In the genomic region with DNA sequence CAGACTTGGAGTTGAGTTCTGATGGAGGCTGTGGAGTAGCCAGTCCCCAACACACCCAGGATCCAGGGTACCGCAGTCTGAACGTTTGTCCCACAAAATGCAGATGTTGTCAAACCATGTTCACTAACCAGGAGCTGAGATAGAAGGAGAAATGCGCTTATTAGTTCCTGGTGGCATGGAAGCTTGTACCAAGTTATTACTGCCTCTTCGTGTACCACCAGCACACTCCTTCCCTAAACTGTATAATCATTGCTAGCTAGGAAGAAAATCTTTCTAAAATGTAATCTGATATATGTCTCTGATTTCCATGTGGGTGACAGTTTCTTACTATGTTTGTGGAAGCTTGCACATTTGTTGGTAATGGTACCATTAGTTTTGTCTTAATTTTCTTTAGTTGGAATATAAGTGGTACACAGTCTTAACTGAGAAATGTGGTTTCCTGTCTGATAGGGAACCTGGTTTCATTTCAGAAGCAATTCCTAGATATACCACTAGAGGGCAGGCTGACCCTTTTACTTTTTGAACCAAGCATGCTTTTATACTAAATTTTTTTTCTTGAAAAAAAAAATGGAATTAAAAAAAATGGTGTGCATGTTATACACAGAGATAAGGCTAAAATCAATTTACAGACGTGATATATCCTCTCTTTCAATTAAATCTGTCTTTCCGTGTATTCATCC, we compare ENCODE assay signal across 9 mouse cellular contexts.
DNase-seq lines count a peak whose midpoint lies in the region; ATAC-seq and TF ChIP-seq lines count a peak whose summit lies in the region.
"Had no signal": no experiment of that assay in that cellular context is flagged by ENCODE, and none has a peak within 500 bp of the region (broad histone marks: within the 10 kb centered on the region; RNA-seq: fewer than 3 reads in every experiment).

No protein-coding gene starts in this region.

- CTCF ChIA-PET in Patski (lab: Charles Lee), result interaction anchor here (0.7 to 1.0 kb wide), 3 partner anchors 20 to 41 kb away, joined by 3 to 4 read pairs (median 3); no protein-coding TSS in a partner anchor

- H3K79me2 ChIP-seq in liver, adult 2 months (ENCODE audit: control insufficient read depth, insufficient read depth, low read length), result no peaks in the 10 kb centered on the region

- peak; percentile 9 for DNase-seq in gastrocnemius, adult 18-20 months (ENCODE audit: low spot score)
- DNase-seq in gastrocnemius, postnatal 14 days, result no peak
- DNase-seq in liver, adult 2 months (ENCODE audit: extremely low read depth, low read depth, low spot score), result peak; percentile 23
- DNase-seq in Patski (ENCODE audit: low read depth, low spot score), result peak; percentile 19
- no peak for DNase-seq in spleen, postnatal 10 days (ENCODE audit: low spot score in 2 of 2)
- DNase-seq in neural tube, embryonic 10.5 days (ENCODE audit: extremely low spot score, low spot score), result no peak

- no peak for TF ChIP-seq POLR2A in liver, adult 2 months (IDR thresholded peaks at IDR 0.05; ENCODE audit: extremely low read depth, insufficient read depth, low read length)

- H3K9me3 ChIP-seq in liver, embryonic 12.5 days (replicated peaks), result no peaks in the 10 kb centered on the region

- H3K36me3 ChIP-seq in liver, adult 2 months (ENCODE audit: control insufficient read depth, insufficient read depth, low read length), result no peaks in the 10 kb centered on the region
- H3K36me3 ChIP-seq in liver, embryonic 12.5 days, result no peaks in the 10 kb centered on the region

- WGBS in liver, adult 2 months, result 58% methylated on average over 6 of the region's 6 CpGs
- WGBS in liver, embryonic 12.5 days (ENCODE audit: insufficient replicate concordance), result 45% methylated on average over 6 of the region's 6 CpGs

- H3K4me3 ChIP-seq in liver, adult 2 months (ENCODE audit: insufficient read depth, low read depth, low read length), result no peak overlapping the region
- no peak overlapping the region for H3K4me3 ChIP-seq in liver, embryonic 12.5 days
- H3K4me3 ChIP-seq: myocyte had no signal

- POLR2A ChIA-PET in Patski (lab: Charles Lee), result interaction anchor here (0.7 kb wide), 2 partner anchors 15 to 82 kb away, joined by 3 read pairs; no protein-coding TSS in a partner anchor

- in situ Hi-C loops in Patski (cut with MboI; ENCODE audit: low pct_unique_long_range_greater_than_20kb), result loop anchor here (10.0 kb wide), 1 partner anchor 310 kb away; no protein-coding TSS in a partner anchor

- H3K9ac ChIP-seq in liver, adult 2 months (ENCODE audit: low read depth, low read length), result no peak overlapping the region
- H3K9ac ChIP-seq in liver, embryonic 12.5 days, result no peak overlapping the region

- H3K4me1 ChIP-seq in liver, adult 2 months (ENCODE audit: control insufficient read depth, insufficient read depth, low read length), result no peaks in the 10 kb centered on the region
- no peaks in the 10 kb centered on the region for H3K4me1 ChIP-seq in liver, embryonic 12.5 days

- TF ChIP-seq CTCF in liver, adult 2 months (IDR thresholded peaks at IDR 0.05; ENCODE audit: low read depth, low read length), result peak; percentile 38; the same call in 1 of the 2 replicates
- TF ChIP-seq CTCF in Patski (IDR thresholded peaks at IDR 0.05), result peak; percentile 42

- ATAC-seq in liver, embryonic 12.5 days, result no peak
- ATAC-seq in Patski, result no peak
- peak; percentile 77 for ATAC-seq in inflammation-experienced regulatory T-cells, adult 6 months

- no peaks in the 10 kb centered on the region for H3K27me3 ChIP-seq in liver, adult 2 months (ENCODE audit: control insufficient read depth, insufficient read depth, low read length)
- no peaks in the 10 kb centered on the region for H3K27me3 ChIP-seq in liver, embryonic 12.5 days (replicated peaks)
- H3K27me3 ChIP-seq in Patski, result no peaks in the 10 kb centered on the region

- H3K27ac ChIP-seq in liver, adult 2 months (replicated peaks; ENCODE audit: insufficient read depth, low read depth, low read length), result no peak overlapping the region
- no peak overlapping the region for H3K27ac ChIP-seq in liver, embryonic 12.5 days

- no peak overlapping the region for H3K4me2 ChIP-seq in liver, embryonic 12.5 days

- intact Hi-C loops in gastrocnemius, postnatal 14 days (cut with DNase I; ENCODE audit: low total_unique reads), result loop anchor here (10.0 kb wide), 1 partner anchor 330 kb away; the partner anchor contains the start of gene Scg5

Comparison
In these comparisons a context has a peak if more than half of its experiments do, and no peak if none do; other contexts are left out.
1. DNase-seq: peak in gastrocnemius, adult 18-20 months (single experiment), liver, adult 2 months (single experiment) and Patski (single experiment); none in gastrocnemius, postnatal 14 days (single experiment), spleen, postnatal 10 days (0 of 2) and neural tube, embryonic 10.5 days (single experiment).